Mouse (Mus musculus) heart, postnatal 36 days (tissue): ENCODE measurements around the gene Kcnd1. TPM values are rescaled to one million over a fixed set of nuclear protein-coding genes. Genes with fewer than 3 reads are reported as not detected.
A peak's percentile ranks its signal among the peaks of the same experiment; 100 is the strongest.

Experiments
- DNase-seq, 2 experiments: peaks; one replicate each; pipeline ENCODE4 v3.0.0; 2021 to 2022
- intact Hi-C: fragments of 180-260 bp; cut with DNase I; formaldehyde crosslinking; loops from one replicate; pipeline ENCODE4 v1.15.1; 2025
- microRNA-seq, 2 experiments: library from miRNA; unstranded; fragments of <30 nt; microRNA quantifications; one replicate each; pipeline ENCODE4 v1.2.0; 2021; ENCODE audit warnings: borderline number of aligned reads in 2 of 2
- total RNA-seq, 2 experiments: library from RNA; stranded (reverse); gene quantifications; 2 replicates each; pipeline ENCODE4 v1.2.3; 2021

Kcnd1 gene
- total RNA-seq, 2 experiments from 2014 or later: 0.19 to 0.28 TPM

- intact Hi-C loops: no loop called here
- DNase-seq: no peak
Measured at GRCm38 (mm10) chrX:7842318-7842717, 20.2 kb downstream of the Kcnd1 start.

GRCm38 (mm10) chrX:7847845-7848244 lies 25.8 kb downstream of the Kcnd1 start:
- DNase-seq: no peak
- intact Hi-C loops: no loop called here

GRCm38 (mm10) chrX:7854578-7854977 lies 32.5 kb downstream of the Kcnd1 start:
- peak; percentile 26 to 33 for DNase-seq
- intact Hi-C loops: loop anchor here (5.0 kb wide), 1 partner anchor 163 kb away; the partner anchor contains the start of gene Glod5

- intact Hi-C loops: no loop called here
- DNase-seq: no peak
Measured at GRCm38 (mm10) chrX:7859191-7859753, 37.2 kb downstream of the Kcnd1 start.

- no peak for DNase-seq
- intact Hi-C loops: no loop called here
Measured at GRCm38 (mm10) chrX:7863181-7863580, 41.1 kb downstream of the Kcnd1 start.

GRCm38 (mm10) chrX:7864551-7864950 lies 42.5 kb downstream of the Kcnd1 start:
- intact Hi-C loops: no loop called here
- DNase-seq: no peak

GRCm38 (mm10) chrX:7865343-7865742 lies 43.3 kb downstream of the Kcnd1 start:
- DNase-seq: no peak
- intact Hi-C loops: no loop called here

- no peak for DNase-seq
- intact Hi-C loops: no loop called here
Measured at GRCm38 (mm10) chrX:7865786-7866185, 43.7 kb downstream of the Kcnd1 start.

- intact Hi-C loops: no loop called here
Measured at GRCm38 (mm10) chrX:7867141-7867540, 45.1 kb downstream of the Kcnd1 start.

GRCm38 (mm10) chrX:7868506-7868905 lies 46.4 kb downstream of the Kcnd1 start:
- no peak for DNase-seq
- intact Hi-C loops: no loop called here

More at GRCm38 (mm10) chrX:7867141-7867540, 45.1 kb downstream of the Kcnd1 start:
- no peak for DNase-seq

GRCm38 (mm10) chrX:7869826-7870225 lies 47.7 kb downstream of the Kcnd1 start:
- intact Hi-C loops: no loop called here
- DNase-seq: no peak

GRCm38 (mm10) chrX:7878007-7878419 lies 55.9 kb downstream of the Kcnd1 start, which contains the start of gene Pim2:
TSS of gene Pim2 (plus strand) at chrX:7878262.
- intact Hi-C loops: no loop called here
- peak; percentile 57 to 61 for DNase-seq

- intact Hi-C loops: no loop called here
- no peak for DNase-seq
Measured at GRCm38 (mm10) chrX:7878495-7878894, 56.4 kb downstream of the Kcnd1 start.

- DNase-seq: peak; percentile 39 to 40
- intact Hi-C loops: loop anchor here (10.0 kb wide), 1 partner anchor 85 kb away; no protein-coding TSS in a partner anchor
Measured at GRCm38 (mm10) chrX:7879819-7880218, 57.7 kb downstream of the Kcnd1 start.

- intact Hi-C loops: loop anchor here (10.0 kb wide), 1 partner anchor 89 kb away; no protein-coding TSS in a partner anchor
- peak; percentile 83 to 84 for DNase-seq
Measured at GRCm38 (mm10) chrX:7883841-7884567, 61.9 kb downstream of the Kcnd1 start, which contains the start of gene Slc35a2. TSS of gene Slc35a2 (plus strand) at chrX:7884028.

Small RNA genes lying within 50 kb of the gene (microRNA-seq; reads per million reads assigned to microRNA genes)
- 39.7 to 45.5 reads per million in 2 experiments for gene Mir1198

Other genes with a start within 250 kb of the Kcnd1 start
- gene Foxp3, start 248.6 kb upstream of the Kcnd1 start, total RNA-seq: not detected
- gene Ppp1r3f, start 248.0 kb upstream of the Kcnd1 start, total RNA-seq: 1 to 10 TPM; 2.0 to 3.0 TPM
- 10 to 100 TPM; 10.8 to 10.9 TPM for gene Ccdc22, start 216.8 kb upstream of the Kcnd1 start, total RNA-seq
- gene Cacna1f, start 215.2 kb upstream of the Kcnd1 start, total RNA-seq: not detected
- 1 to 10 TPM; 1.0 to 2.6 TPM for gene Syp, start 183.8 kb upstream of the Kcnd1 start, total RNA-seq
- 10 to 100 TPM; 17.0 to 26.0 TPM for gene Prickle3, start 165.0 kb upstream of the Kcnd1 start, total RNA-seq
- 10 to 100 TPM; 48.4 to 62.1 TPM for gene Plp2, start 150.9 kb upstream of the Kcnd1 start, total RNA-seq
- gene Magix, start 141.0 kb upstream of the Kcnd1 start, total RNA-seq: 10 to 100 TPM; 25.2 to 33.2 TPM
- gene Gpkow, start 125.2 kb upstream of the Kcnd1 start, total RNA-seq: 10 to 100 TPM; 19.1 to 21.4 TPM
- 10 to 100 TPM; 46.3 to 55.4 TPM for gene Wdr45, start 108.0 kb upstream of the Kcnd1 start, total RNA-seq
- under 1 TPM in 1 of 2 experiments, not detected in 1; 0.68 TPM for gene Gm45208, start 100.0 kb upstream of the Kcnd1 start, total RNA-seq
- 1 to 10 TPM; 5.4 to 5.7 TPM for gene Praf2, start 93.8 kb upstream of the Kcnd1 start, total RNA-seq
- gene Ccdc120, start 71.4 kb upstream of the Kcnd1 start, total RNA-seq: 1 to 10 TPM in 1 of 2 experiments, under 1 TPM in 1; 0.42 to 1.8 TPM
- gene Tfe3, start 59.7 kb upstream of the Kcnd1 start, total RNA-seq: 10 to 100 TPM; 14.3 to 17.3 TPM
- gene Gripap1, start 32.5 kb upstream of the Kcnd1 start, total RNA-seq: 10 to 100 TPM; 25.1 to 25.4 TPM
- gene Otud5, start 19.1 kb downstream of the Kcnd1 start, total RNA-seq: 10 to 100 TPM; 26.1 to 27.8 TPM
- 1 to 10 TPM; 2.4 to 3.3 TPM for gene Pim2, start 56.0 kb downstream of the Kcnd1 start, total RNA-seq
- 10 to 100 TPM; 13.2 to 16.7 TPM for gene Slc35a2, start 61.7 kb downstream of the Kcnd1 start, total RNA-seq
- gene Pqbp1, start 77.0 kb downstream of the Kcnd1 start, total RNA-seq: 10 to 100 TPM; 22.2 to 22.4 TPM
- 10 to 100 TPM; 44.5 to 49.0 TPM for gene Timm17b, start 77.1 kb downstream of the Kcnd1 start, total RNA-seq
- gene Gm10491, start 85.5 kb downstream of the Kcnd1 start, total RNA-seq: not detected
- gene Gm10490, start 87.3 kb downstream of the Kcnd1 start, total RNA-seq: not detected
- under 1 TPM in 1 of 2 experiments, not detected in 1; 0.25 TPM for gene Pcsk1n, start 97.5 kb downstream of the Kcnd1 start, total RNA-seq
- not detected for gene Eras, start 106.3 kb downstream of the Kcnd1 start, total RNA-seq
- 10 to 100 TPM; 11.1 to 11.8 TPM for gene Hdac6, start 125.6 kb downstream of the Kcnd1 start, total RNA-seq
- gene Gata1, start 155.8 kb downstream of the Kcnd1 start, total RNA-seq: under 1 TPM in 1 of 2 experiments, not detected in 1; 0.14 TPM
- gene Glod5, start 196.2 kb downstream of the Kcnd1 start, total RNA-seq: not detected